Mouse (Mus musculus): ENCODE results near the gene H2afz.
"Not testable (repeated sequence)": the region's sequence is repeated elsewhere in the genome, so short reads cannot be mapped to it uniquely, and the experiment has no call there.

Gene H2afz

DNA sequence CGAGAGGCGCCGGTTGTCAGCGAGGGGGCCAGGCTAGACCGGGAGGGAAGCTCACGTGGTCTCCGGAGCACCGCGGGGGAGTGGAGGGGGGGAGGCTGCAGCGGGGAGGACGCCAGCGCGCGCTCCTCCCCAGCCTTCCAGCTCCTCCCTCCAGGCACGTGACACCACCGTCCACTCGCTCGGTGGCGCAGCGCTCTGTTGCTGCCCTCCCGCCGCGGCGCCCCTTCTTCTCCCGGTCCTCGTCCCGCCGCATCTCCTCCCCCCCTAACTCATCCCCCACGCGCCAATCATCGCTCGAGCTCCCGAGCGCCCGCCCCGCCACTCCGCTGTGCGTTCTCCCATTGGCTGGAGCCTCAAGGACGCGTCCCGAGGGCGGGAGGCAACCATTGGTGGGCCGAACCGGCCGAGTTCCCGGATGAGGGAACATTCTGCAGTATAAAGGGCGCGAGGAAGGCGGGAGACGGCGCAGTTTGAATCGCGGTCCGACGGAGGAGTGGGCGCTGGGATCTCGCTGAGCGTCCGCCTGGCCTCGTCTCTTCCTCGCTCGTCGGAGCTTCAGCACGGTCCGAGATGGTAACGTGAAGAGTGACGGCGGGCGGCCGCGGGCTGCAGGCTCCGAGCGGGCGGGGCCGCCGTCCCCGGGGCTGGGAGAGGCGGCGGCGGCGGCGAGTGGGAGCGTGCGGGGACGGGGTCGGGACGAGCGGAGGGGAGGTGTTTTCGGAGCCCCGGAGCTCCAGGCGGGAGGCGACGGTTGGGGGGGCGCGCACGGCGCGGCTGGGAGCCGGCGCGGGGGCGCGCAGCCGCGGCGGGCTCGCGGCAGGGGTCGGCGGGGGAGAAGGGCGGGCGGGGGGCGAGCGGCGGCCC, at the start of gene H2afz:
Gene H2afz (plus strand): TSS at position 364 of the 864 bp plus-strand sequence.
- no peak for DNase-seq (ENCODE audit: extremely low read depth, low read depth, low spot score)

DNA sequence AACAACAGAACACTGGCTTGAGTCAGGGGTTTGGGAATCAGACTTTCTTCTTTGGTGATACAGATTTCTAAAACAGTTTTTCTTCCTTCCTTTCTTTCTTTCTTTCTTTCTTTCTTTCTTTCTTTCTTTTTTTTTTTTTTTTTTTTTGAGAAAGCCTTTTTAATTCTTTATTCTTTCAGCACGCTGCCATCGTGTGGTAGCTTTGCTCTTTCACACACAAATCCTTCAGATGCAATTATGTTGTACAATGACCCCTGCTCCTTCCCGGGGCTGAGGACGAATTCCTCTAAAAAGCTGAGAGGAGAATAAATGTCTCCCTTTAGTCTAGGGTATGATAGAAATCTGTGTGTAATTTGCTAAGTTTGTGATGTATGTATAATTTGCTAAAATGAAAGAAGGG, 45.6 kb upstream of the H2afz start:
- DNase-seq (ENCODE audit: extremely low read depth, low read depth, low spot score): no peak

DNA sequence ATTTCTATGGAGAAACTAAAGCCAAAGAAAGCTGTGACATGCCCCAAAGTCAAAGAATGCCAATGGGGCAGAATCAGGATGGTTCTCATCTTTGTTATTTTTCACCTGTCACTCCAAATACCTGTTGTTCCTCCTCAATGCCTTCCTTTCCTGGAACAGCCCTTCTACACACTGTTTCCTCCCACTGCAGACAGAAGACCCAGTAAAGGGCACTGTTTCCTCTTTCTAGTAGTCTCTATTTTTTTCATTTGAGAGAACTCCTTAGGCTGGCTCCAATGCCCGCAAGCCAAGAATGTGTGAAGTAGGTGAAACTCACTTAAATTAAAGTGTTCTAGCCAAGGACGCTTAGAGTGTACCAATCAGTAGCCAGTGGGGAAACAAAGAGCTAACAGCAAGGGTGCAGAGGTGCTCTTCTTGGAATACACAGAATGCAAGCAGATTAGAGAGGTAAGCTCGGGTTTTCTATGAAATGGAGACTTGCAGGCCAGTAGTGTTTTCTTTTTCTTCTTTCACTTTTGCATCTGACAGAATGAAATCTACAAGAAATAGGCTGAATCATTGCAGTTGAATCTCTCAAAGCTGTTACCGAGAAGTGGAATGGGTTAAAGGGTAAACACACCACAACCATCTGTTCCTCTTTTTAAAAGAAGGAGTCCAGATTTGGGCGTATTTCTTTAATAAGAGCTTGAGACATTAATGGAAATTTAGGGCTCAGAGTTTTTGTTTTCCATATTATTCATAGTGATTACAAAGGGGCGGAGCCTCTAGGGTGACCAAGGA, 43.4 kb upstream of the H2afz start:
- DNase-seq (ENCODE audit: extremely low read depth, low read depth, low spot score): no peak

DNA sequence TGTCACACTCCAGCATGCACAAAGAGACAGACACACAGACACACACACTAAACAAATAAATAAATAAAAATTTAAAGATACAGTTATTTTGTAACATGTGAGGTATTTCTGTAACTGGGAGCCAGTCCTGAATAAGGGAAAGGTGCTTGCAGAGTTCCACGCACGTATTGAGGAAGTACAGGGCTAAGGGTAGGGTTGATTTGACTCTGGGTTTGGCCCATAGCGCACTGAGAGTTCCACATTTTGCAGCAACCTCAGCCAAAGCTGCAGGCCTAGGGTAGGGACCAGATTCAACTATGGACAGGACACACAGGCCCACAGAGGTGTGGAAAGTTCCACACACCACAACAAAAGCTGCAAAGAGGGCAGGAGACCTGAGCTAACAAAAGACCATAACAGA, 41.0 kb upstream of the H2afz start:
- no peak for DNase-seq (ENCODE audit: extremely low read depth, low read depth, low spot score)

- no peak for DNase-seq (ENCODE audit: extremely low read depth, low read depth, low spot score)
These were observed 36.6 kb upstream of the H2afz start for GRCm38 (mm10) chr3:137827678-137828077.

GRCm38 (mm10) chr3:137831156-137831555, 33.1 kb upstream of the H2afz start:
- no peak for DNase-seq (ENCODE audit: extremely low read depth, low read depth, low spot score)

GRCm38 (mm10) chr3:137833128-137833527, 31.2 kb upstream of the H2afz start:
- DNase-seq (ENCODE audit: extremely low read depth, low read depth, low spot score): no peak

DNA sequence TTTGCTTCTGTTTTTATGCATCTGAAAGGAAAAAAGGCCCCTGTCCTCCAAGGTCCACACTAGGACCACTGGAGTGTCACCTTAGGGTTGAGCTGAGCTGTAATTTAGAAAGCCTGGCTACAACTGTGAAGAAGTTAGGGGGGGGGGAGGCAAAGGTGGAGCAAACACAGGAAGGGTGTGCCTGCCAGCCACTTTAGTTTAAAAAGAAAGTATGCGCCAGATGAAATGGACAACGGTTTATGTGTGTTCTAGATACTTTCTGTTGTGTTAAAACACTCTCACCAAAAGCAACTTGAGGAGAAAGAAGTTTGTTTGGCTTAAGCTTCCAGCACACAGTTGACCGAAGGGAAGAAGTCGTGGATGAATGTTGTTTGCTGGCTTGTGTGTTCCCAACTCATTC, 30.6 kb upstream of the H2afz start:
- no peak for DNase-seq (ENCODE audit: extremely low read depth, low read depth, low spot score)

DNA sequence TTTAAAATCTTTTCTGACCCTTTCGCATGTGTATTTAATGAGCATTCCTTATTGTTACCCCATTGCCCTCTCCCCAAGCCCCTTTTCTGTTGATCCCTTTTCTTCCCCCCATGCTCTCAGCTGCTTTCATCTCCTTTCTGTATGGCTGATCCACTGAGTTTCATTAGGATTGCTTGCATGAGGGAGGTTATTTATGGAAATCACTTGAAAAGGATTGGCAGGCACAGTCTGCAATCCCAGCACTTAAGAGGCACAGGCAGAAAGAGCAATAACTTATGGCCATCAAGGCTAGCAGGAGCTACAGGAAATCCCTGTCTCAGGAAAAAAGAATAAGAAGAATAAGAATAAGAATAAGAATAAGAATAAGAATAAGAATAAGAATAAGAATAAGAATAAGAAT, 27.7 kb upstream of the H2afz start:
- DNase-seq (ENCODE audit: extremely low read depth, low read depth, low spot score): no peak

DNA sequence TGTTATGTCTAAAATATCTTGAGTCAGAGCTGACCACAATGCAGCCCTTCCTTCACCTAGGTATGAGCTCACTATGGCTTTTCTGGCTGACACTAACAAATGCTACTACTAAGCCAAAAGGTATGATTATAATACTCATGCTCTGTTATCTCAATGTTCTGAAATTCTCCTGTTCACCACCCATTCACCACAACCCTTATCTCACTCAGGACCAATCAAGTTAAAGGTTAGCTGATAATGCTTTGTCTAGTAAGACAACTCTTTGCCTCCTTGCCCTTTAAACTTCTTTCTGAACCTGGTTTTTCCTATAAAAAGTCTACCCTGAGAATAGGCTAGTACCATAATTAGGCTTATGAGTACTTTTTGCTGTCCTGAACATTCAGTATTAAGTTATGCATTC, 26.1 kb upstream of the H2afz start:
- no peak for DNase-seq (ENCODE audit: extremely low read depth, low read depth, low spot score)

- DNase-seq (ENCODE audit: extremely low read depth, low read depth, low spot score): no peak
These were observed 21.3 kb upstream of the H2afz start for GRCm38 (mm10) chr3:137842944-137843343.

DNA sequence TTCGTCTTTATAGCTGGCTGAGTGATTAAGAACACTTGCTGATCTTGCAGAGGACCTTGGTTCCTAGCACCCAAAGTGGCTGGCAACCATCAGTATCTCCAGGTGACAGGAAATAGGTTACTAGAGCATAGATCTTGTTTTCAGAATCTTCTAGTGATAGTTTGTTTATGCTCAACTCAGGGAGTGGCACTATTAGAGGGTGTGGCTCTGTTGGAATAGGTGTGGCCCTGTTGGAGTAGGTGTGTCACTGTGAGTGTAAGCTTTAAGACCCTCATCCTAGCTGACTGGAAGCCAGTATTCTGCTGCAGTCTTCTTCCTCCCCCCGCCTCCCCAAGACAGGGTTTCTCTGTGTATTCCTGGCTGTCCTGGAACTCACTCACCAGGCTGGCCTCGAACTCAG, 20.0 kb upstream of the H2afz start:
- DNase-seq (ENCODE audit: extremely low read depth, low read depth, low spot score): no peak

DNA sequence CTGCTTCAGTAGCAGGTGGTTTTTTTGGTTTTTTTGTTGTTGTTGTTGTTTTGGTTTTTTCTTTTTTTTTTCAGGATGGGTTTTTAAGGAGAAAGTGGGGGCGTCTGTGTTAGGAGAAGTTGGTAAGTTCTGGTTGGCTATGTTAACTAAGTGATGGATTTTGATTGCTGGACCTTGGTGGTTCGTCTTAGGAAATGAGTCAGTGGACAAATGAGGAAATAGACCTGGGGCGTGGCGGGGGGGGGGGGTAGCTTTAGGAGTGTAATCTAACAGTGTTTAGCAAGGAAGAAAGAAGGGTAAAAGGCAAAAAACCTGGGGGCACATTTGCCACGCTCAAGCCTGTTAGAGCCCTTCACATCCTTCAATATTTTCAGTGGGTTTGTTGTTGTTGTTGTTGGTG, 17.7 kb upstream of the H2afz start:
- no peak for DNase-seq (ENCODE audit: extremely low read depth, low read depth, low spot score)

DNA sequence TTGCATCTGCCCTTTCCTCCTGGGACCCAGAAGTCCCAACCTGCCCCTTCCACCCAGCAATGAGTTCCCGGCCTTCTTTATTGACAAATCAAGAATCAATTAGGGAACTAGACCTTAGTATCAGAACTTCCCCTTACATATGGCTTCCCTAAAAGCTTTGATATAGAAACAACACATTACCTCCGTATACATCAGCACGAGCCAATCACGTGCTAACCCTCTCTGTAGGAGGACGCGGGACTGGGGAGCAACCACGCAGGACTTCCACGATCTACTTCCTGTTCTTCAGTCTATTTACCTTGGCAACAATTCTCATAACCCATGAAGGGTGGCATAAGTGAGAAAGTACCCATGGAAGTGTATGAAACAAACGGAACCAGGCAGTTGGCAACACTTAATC, 15.9 kb upstream of the H2afz start:
- DNase-seq (ENCODE audit: extremely low read depth, low read depth, low spot score): no peak

GRCm38 (mm10) chr3:137849697-137850096, 14.6 kb upstream of the H2afz start:
- no peak for DNase-seq (ENCODE audit: extremely low read depth, low read depth, low spot score)

GRCm38 (mm10) chr3:137851196-137851595, 13.1 kb upstream of the H2afz start:
- DNase-seq (ENCODE audit: extremely low read depth, low read depth, low spot score): no peak

DNA sequence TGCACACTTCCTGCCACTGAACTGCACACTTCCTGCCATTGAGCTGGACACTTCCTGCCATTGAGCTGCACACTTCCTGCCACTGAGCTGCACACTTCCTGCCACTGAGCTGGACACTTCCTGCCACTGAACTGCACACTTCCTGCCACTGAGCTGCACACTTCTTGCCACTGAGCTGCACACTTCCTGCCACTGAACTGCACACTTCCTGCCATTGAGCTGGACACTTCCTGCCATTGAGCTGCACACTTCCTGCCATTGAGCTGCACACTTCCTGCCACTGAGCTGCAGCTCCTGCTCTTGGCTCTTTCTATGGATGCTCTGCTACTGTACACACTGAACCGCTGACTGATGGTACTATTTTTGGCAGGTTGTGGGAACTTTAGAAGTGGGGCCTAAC, 11.3 kb upstream of the H2afz start:
- not testable (repeated sequence) for DNase-seq (ENCODE audit: extremely low read depth, low read depth, low spot score)

- no peak for DNase-seq (ENCODE audit: extremely low read depth, low read depth, low spot score)
These were observed 9.0 kb upstream of the H2afz start for GRCm38 (mm10) chr3:137855328-137855727.

DNA sequence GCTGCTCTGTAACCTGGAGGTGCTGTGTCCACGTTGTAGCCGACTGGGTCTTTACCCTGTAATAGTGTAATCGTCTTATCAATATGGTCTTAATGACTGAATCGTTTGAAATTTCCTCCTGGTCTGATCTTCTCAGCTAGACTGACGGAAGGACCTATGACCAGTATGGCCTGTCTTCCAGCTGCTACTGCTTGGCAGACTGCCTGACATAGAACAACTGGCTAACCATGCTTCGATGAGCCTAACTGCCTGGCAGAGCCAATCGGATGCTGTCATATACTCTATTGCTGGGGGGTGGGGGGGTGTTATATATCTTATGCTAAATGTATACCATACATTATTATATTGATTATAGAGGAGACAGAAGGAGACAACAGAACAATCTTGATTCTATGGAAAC, 8.2 kb upstream of the H2afz start:
- DNase-seq (ENCODE audit: extremely low read depth, low read depth, low spot score): no peak

- DNase-seq (ENCODE audit: extremely low read depth, low read depth, low spot score): no peak
These were observed 3.7 kb upstream of the H2afz start for GRCm38 (mm10) chr3:137860394-137861170.

DNA sequence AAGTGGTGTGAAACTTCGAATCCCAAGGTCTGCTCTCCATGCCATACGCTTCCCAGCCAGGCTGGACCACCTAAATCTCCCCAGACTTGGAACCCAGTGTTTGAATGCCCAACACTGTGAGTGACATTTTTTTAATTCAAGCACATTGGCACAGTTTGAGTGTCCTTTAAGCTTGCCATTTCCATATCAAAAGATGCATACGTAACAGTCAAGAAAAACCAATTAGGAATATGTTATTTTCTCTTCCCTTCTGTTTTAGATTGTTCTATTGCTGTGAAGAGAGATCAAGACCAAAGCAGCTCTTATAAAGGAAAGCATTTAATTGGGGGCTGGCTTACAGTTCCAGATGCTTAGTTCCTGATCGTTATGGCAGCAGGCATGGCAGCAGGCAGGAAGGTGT, 2.9 kb upstream of the H2afz start:
- no peak for DNase-seq (ENCODE audit: extremely low read depth, low read depth, low spot score)

DNA sequence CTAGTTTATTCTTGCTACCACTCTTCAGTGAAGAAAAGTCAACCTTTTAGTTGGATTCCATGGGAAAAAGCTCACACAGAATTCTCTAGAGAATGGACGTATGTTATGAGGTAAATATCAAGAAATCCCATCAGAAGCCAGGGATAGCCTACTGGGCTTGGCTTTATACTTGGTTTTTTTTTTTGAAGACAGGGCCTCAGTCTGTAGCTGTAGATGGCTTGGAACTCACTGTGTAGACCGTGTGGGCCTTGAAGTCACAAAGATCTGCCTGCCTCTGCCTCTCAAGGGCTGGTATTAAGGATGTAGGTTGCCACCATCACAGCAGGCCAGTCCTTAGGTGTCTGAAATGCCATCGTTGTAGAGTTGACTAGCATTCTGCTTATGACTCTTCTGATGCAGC, 1.7 kb upstream of the H2afz start:
- no peak for DNase-seq (ENCODE audit: extremely low read depth, low read depth, low spot score)

Measured in fat pad, adult 2 months (tissue).